Mouse (Mus musculus) spleen, adult 2 months (tissue): ENCODE measurements at regions not wholly inside any gene's neighbourhood (a gene's known extent, or its start where the extent isn't known, plus 50 kb on each side); places are given as distances from the start of the nearest gene placed in this dataset.

Experiments used
- CTCF ChIP-seq: fragments of 200-500 bp; IDR thresholded peaks from 2 replicates; pipeline ENCODE4 v1.5.1; 2011; ENCODE audit warnings: mild to moderate bottlenecking, inconsistent platforms; ENCODE audit not compliant: insufficient read depth, insufficient read length, insufficient replicate concordance; ENCODE audit errors: extremely low read depth
- POLR2A ChIP-seq: fragments of 200-500 bp; IDR thresholded peaks from 2 replicates; pipeline ENCODE4 v1.6.1; 2011; ENCODE audit warnings: low read depth, low read length, inconsistent platforms

- TF ChIP-seq CTCF (no peak), POLR2A (no peak)
Observed at GRCm38 (mm10) chr6:35445007-35445406, 94.7 kb downstream of the Mtpn start.
